Mouse (Mus musculus) lung, adult 2 months (tissue): ENCODE data around the gene Tgif2lx2. TPM values are rescaled to one million over a fixed set of nuclear protein-coding genes. Genes with fewer than 3 reads are reported as not detected.
"Not testable (repeated sequence)": the region's sequence is repeated elsewhere in the genome, so short reads cannot be mapped to it uniquely, and the experiment has no call there.

Experiments used
- DNase-seq: peaks from one replicate; pipeline ENCODE4 v3.0.0; 2022
- H3K4me1 ChIP-seq: fragments of 200-500 bp; 2 replicates; pipeline ENCODE4 v1.6.1; 2011; ENCODE audit warnings: low read length; ENCODE audit not compliant: control insufficient read depth, insufficient read depth
- H3K4me3 ChIP-seq: fragments of 200-500 bp; replicated peaks from 2 replicates; pipeline ENCODE3; 2011; ENCODE audit warnings: low read depth, mild to moderate bottlenecking, control low read depth, low read length; ENCODE audit errors: extremely low read depth
- WGBS: fragments of 180-500 bp; shearing (Covaris S2); methylation state at CpG from one replicate; pipeline ENCODE4 v1.1.7; 2018; 5-methylcytosine and 5-hydroxymethylcytosine counted together
- polyA plus RNA-seq: library from polyadenylated mRNA; depleted of rRNA; stranded (reverse); fragments of >200 nt; gene quantifications from 2 replicates; pipeline ENCODE4 v1.2.3, GENCODE M21; 2012; rRNA removed

The Tgif2lx2 gene
- not detected in 2 replicates for polyA plus RNA-seq

DNA sequence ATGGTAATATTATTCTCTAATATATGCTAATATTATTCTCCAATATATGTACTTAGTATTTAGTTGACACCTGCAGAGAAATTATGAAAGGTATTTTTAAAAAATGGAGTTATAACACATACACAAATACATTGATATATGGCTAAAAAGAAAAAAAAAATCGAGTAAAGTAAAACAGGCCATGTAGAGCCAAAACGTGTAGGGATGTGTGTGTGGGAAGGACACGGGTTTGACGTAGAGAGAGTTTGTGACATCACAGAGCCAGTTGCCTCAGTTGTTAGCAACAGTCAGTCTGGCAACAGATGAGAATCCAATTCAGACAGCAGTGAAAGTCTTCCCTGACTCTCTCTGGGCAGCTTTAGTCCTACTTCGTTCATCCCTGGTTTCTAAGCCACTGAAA, at the start of gene Tgif2lx2:
Gene Tgif2lx2 (plus strand): TSS at position 301 of the 400 bp plus-strand sequence.
- not testable (repeated sequence) for DNase-seq, H3K4me1 ChIP-seq
- no CpG with 5 or more reads among the region's 5 CpGs for WGBS

More for the DNA sequence above, at the start of gene Tgif2lx2:
- H3K4me3 ChIP-seq: not testable (repeated sequence)

Other genes with a start within 250 kb of the Tgif2lx2 start
- not detected in 2 replicates for gene Tgif2lx1, start 53.5 kb downstream of the Tgif2lx2 start, polyA plus RNA-seq